Mouse (Mus musculus) intestine, postnatal 0 days (tissue): ENCODE data around the gene Pgk1. TPM values are rescaled to one million over a fixed set of nuclear protein-coding genes. Genes with fewer than 3 reads are reported as not detected.

Experiments
- ATAC-seq: fragments of 200-750 bp; cut with Nextera tagmentation; 2 replicates; pipeline ENCODE4 v1.8.0; 2017; ENCODE audit warnings: mild to moderate bottlenecking, moderate TSS enrichment, moderate library complexity
- H3K27ac ChIP-seq: fragments of 300-500 bp; sonication (generic); 2 replicates; pipeline ENCODE4 v1.5.1; 2014; ENCODE audit warnings: mild to moderate bottlenecking, low read depth, low read length, moderate library complexity
- H3K27me3 ChIP-seq: fragments of 300-500 bp; sonication (generic); replicated peaks from 2 replicates; pipeline ENCODE4 v1.6.1; 2014; ENCODE audit warnings: low read length, mixed read lengths; ENCODE audit not compliant: control insufficient read depth, insufficient read depth
- H3K36me3 ChIP-seq: fragments of 300-500 bp; sonication (generic); 2 replicates; pipeline ENCODE4 v1.6.1; 2014; ENCODE audit warnings: mild to moderate bottlenecking, moderate library complexity; ENCODE audit not compliant: control insufficient read depth, insufficient read depth
- H3K4me1 ChIP-seq: fragments of 300-500 bp; sonication (generic); replicated peaks from 2 replicates; pipeline ENCODE4 v1.6.1; 2014; ENCODE audit warnings: antibody characterized with exemption, low read length, mixed read lengths; ENCODE audit not compliant: control insufficient read depth, insufficient read depth
- H3K4me2 ChIP-seq: fragments of 300-500 bp; sonication (generic); replicated peaks from 2 replicates; pipeline ENCODE4 v1.6.1; 2014; ENCODE audit warnings: low read depth, mild to moderate bottlenecking, moderate library complexity
- H3K4me3 ChIP-seq: fragments of 300-500 bp; sonication (generic); 2 replicates; pipeline ENCODE4 v1.5.1; 2014; ENCODE audit warnings: low read depth, low read length
- H3K9ac ChIP-seq: fragments of 300-500 bp; sonication (generic); 2 replicates; pipeline ENCODE4 v1.6.1; 2014; ENCODE audit warnings: mild to moderate bottlenecking, low read depth, low read length
- H3K9me3 ChIP-seq: fragments of 300-500 bp; sonication (generic); 2 replicates; pipeline ENCODE4 v1.6.1; 2016; ENCODE audit warnings: mixed run types; ENCODE audit not compliant: control insufficient read depth
- CTCF ChIP-seq: sonication (generic); IDR thresholded peaks from 2 replicates; pipeline ENCODE4 v1.5.1; 2016; ENCODE audit warnings: low read depth, mild to moderate bottlenecking, control low read depth, antibody characterized with exemption, moderate library complexity
- WGBS: fragments of 180-500 bp; shearing (Covaris S2); extraction: QIAGEN DNeasy Blood & Tissue Kit; methylation state at CpG from one replicate; pipeline ENCODE4 v1.1.7; 2014; 5-methylcytosine and 5-hydroxymethylcytosine counted together
- polyA plus RNA-seq: library from polyadenylated mRNA; unstranded; fragments of >200 nt; fragmentation: Nextera tagmentation; extraction: Ambion mirVana; gene quantifications from 2 replicates; pipeline ENCODE4 v1.2.1, GENCODE M21; 2015

Pgk1 gene
- polyA plus RNA-seq, 1 experiment from 2014 or later = 193 TPM

DNA sequence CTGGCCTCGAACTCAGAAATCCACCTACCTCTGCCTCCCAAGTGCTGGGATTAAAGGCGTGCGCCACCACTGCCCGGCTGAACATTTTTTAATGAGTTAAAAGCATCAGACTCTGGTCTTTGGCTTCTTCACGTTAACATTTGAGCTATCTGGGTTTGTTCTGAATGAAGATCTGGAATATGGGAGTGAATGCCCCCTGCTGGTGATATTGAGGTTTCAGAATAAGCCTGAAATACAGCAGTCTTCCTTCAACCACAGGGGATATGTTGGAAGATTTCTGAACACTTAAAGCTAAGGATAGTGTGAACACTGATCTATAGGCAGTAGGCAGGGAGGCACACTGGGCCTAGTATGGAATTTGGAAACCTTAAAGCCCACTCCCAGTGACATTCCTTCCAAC lies 12.0 kb downstream of the Pgk1 start:
- Histone ChIP-seq H3K9me3 (no peaks in the 10 kb centered on the region), H3K27ac (no peak overlapping the region), H3K4me2 (no peak overlapping the region), H3K27me3 (no peaks in the 10 kb centered on the region), H3K9ac (no peak overlapping the region), H3K4me1 (no peaks in the 10 kb centered on the region), H3K4me3 (no peak overlapping the region), H3K36me3 (peaks cover 15% of the 10 kb centered on the region)
- no peak for ATAC-seq
- TF ChIP-seq CTCF = peak; percentile 53
- 80% methylated on average over 5 of the region's 5 CpGs for WGBS

DNA sequence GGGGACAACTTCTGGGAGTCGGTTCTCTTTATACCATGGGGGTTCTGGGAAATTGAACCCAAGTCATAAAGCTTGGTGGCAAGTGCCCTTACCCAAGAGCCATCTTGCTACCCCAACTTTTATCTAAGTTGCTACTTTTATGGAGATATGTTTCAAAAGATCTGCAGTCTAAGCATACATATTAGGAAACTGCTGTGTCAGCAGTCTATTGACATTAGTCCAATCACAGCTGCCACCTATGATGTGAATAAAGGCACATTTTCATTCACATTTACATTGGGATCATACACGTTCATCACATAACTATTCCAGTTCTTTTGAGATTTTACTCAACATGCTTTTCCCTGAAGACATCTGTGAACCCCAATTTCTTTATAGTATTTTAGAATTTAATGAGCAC lies 22.2 kb downstream of the Pgk1 start:
- WGBS = 87% methylated on average over 2 of the region's 2 CpGs
- ATAC-seq = no peak

DNA sequence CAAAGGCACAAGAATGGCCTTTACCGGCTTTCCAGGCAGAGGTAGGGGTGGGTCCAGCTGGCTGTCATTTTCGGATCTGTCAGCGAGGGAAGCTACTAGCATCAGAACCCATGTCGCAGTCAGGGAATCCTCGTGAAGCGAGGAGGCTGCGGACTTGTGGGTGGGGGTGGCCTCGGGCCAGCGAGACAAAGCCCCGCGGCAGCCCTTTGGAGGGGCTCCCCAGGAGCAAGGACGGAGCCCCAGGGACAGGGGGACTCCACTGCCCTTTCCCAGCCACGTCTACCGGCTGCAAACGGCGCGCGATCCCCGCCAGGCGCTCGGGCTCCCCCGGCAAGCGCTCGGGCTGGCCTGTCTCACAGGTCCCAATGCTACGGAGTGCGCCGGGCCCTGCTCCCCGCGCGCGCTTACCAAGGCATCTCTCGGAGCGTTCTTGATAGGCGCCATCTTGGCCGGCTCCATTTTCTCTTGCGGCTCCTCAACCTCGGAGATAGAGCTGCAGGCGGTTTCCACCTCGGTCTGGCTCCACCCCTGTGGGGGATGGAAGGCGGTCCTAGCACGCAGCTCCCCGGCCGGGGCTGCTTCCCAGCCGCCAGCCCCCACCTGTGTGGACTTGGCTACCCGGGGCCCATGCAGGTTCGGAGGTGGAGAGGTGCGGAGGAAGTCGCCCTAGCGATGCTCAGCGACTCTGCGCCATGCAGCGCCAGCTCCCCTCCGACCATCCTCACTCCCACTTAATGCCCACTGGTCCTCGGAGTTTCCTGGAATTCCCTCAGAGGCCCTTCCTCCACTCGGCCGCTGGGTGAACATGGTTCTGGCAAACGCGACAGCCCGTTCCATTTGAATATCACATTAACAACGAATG lies 32.5 kb downstream of the Pgk1 start:
- Histone ChIP-seq H3K9ac (peak overlapping the region; percentile 62), H3K4me3 (peak overlapping the region; percentile 63), H3K36me3 (no peaks in the 10 kb centered on the region), H3K27ac (peak overlapping the region; percentile 54), H3K9me3 (no peaks in the 10 kb centered on the region), H3K27me3 (no peaks in the 10 kb centered on the region), H3K4me1 (no peaks in the 10 kb centered on the region), H3K4me2 (peak overlapping the region; percentile 66)
- TF ChIP-seq CTCF = peak; percentile 23
- 28% methylated on average over 59 of the region's 60 CpGs for WGBS
- peak; percentile 79 for ATAC-seq

More for the DNA sequence above, 22.2 kb downstream of the Pgk1 start:
- H3K4me3 ChIP-seq = no peak overlapping the region
- H3K9me3 ChIP-seq = no peaks in the 10 kb centered on the region
- no peak overlapping the region for H3K9ac ChIP-seq
- no peaks in the 10 kb centered on the region for H3K27me3 ChIP-seq
- no peak overlapping the region for H3K4me2 ChIP-seq
- H3K36me3 ChIP-seq = no peaks in the 10 kb centered on the region
- H3K4me1 ChIP-seq = no peaks in the 10 kb centered on the region
- TF ChIP-seq CTCF = no peak
- no peak overlapping the region for H3K27ac ChIP-seq

DNA sequence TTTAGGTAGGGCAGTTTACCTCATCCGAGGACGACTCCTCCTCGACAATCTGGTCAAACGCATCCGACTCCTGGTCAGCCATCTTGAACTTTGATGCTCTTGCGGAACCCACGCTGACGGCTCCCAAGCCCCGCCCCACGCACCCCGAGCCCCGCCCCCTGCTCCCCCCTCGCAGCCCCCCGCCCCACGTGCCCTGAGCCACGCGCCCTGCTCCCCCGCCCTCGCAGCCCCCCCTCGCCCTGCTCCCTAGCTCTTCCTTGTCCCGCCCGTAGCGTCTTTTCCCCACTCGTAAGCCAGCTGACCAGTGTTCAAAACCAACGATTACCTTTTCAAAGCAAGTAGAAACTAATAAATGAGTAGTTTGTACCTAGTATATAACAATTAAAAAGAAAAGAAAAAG lies 34.2 kb downstream of the Pgk1 start, which contains the start of gene Taf9b:
Gene Taf9b (minus strand): TSS at position 101 of the 400 bp plus-strand sequence.
- peak within 1 kb of the TSS; percentile 66 for H3K4me2 ChIP-seq
- no peak for ATAC-seq
- no peak within 1 kb of the TSS for H3K27ac ChIP-seq
- H3K9ac ChIP-seq = no peak within 1 kb of the TSS
- no peaks in the 10 kb centered on the region for H3K36me3 ChIP-seq
- no peak for TF ChIP-seq CTCF
- peak within 1 kb of the TSS; percentile 63; the same call in 1 of the 2 replicates for H3K4me3 ChIP-seq
- H3K27me3 ChIP-seq = no peaks in the 10 kb centered on the region
- H3K4me1 ChIP-seq = no peaks in the 10 kb centered on the region
- WGBS = 89% methylated on average over 25 of the region's 25 CpGs
- no peaks in the 10 kb centered on the region for H3K9me3 ChIP-seq

Other genes starting within 250 kb of the Pgk1 start
- gene Magt1, start 175.2 kb upstream of the Pgk1 start, polyA plus RNA-seq = 30.5 and 31.5 TPM in 2 replicates
- 796 and 896 TPM in 2 replicates for gene Cox7b, start 171.4 kb upstream of the Pgk1 start, polyA plus RNA-seq
- 9.3 and 10.1 TPM in 2 replicates for gene Atp7a, start 159.8 kb upstream of the Pgk1 start, polyA plus RNA-seq
- 0.82 and 0.94 TPM in 2 replicates for gene Tlr13, start 43.9 kb upstream of the Pgk1 start, polyA plus RNA-seq
- 6.9 and 7.6 TPM in 2 replicates for gene Taf9b, start 34.1 kb downstream of the Pgk1 start, polyA plus RNA-seq
- not detected in 2 replicates for gene Fnd3c2, start 68.3 kb downstream of the Pgk1 start, polyA plus RNA-seq